Mouse (Mus musculus) spleen, adult 2 months (tissue): ENCODE data around the gene Ugt1a7c.

Experiments used
- CTCF ChIP-seq: fragments of 200-500 bp; IDR thresholded peaks from 2 replicates; pipeline ENCODE4 v1.5.1; 2011; ENCODE audit warnings: mild to moderate bottlenecking, inconsistent platforms; ENCODE audit not compliant: insufficient read depth, insufficient read length, insufficient replicate concordance; ENCODE audit errors: extremely low read depth
- POLR2A ChIP-seq: fragments of 200-500 bp; IDR thresholded peaks from 2 replicates; pipeline ENCODE4 v1.6.1; 2011; ENCODE audit warnings: low read depth, low read length, inconsistent platforms

DNA sequence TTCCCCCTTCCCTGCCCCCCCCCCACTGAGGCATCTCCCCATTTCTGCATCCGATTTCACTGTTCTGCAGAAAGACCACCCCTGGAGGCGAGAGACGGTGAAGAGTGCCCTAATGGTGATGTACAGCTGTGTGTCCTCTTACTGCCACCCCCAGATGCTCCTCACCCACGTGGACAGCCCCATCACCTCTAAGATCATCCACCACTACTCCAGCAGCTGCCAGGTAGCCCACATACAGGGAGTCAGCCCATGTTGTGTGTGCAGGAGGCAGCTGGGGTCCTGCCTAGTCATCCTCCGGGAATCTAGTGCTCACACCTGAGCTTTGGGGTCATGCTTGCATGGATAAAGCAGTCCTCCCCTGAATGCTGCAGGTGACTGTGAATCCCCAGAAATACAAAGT, 149.0 kb downstream of the Ugt1a7c start:
- TF ChIP-seq POLR2A (no peak), CTCF (no peak)
